ENCODE assay signal across 30 mouse cellular contexts in the genomic region with DNA sequence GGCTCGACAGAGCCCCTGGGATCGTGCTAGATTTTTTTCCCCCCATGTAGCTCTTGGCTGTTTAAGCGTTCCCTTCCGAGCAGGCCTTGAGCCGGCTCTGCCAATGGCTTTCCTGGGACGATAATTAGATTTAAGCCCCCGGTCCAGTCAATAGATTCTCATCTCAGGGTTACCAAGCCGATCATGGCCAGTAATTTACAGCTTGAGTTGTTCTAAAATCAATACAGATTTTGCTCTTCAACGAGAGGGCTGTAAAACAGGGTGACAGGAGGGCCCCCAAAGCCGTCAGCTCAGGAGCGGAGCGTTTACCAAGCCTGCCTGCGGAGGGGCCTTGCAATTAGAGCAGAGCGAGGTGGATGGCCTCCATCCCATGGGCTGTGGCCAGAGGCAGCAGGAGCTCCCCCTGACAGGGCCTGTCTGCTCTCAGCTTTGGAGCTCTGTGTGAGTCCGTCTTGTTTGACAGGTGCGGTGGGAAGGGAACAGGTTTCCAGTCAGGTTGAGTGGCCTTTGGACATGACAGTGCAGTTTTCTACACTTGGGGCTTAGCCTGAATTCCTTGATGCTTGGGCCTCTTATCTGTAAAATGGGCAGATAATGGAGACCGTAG. TPM values are rescaled to one million over a fixed set of nuclear protein-coding genes. Genes with fewer than 3 reads are reported as not detected.
DNase-seq lines count a peak whose midpoint lies in the region; ATAC-seq and TF ChIP-seq lines count a peak whose summit lies in the region.
"Had no signal": no experiment of that assay in that cellular context is flagged by ENCODE, and none has a peak within 500 bp of the region (broad histone marks: within the 10 kb centered on the region; RNA-seq: fewer than 3 reads in every experiment).

No protein-coding gene starts in this region.

- no peaks in the 10 kb centered on the region for H3K9me3 ChIP-seq in intestine, embryonic 16.5 days (ENCODE audit: control insufficient read depth, low read length)
- H3K9me3 ChIP-seq in intestine, postnatal 0 days (ENCODE audit: control insufficient read depth) = no peaks in the 10 kb centered on the region
- H3K9me3 ChIP-seq: embryonic facial prominence, embryonic 10.5 days; embryonic facial prominence, embryonic 15.5 days; forebrain, embryonic 12.5 days; heart, embryonic 10.5 days; heart, embryonic 15.5 days; liver, embryonic 12.5 days; megakaryocyte, embryonic 14.5 days; midbrain, embryonic 13.5 days had no signal

- H3K4me2 ChIP-seq in intestine, embryonic 16.5 days (ENCODE audit: low read depth, low read length) = no peak overlapping the region
- no peak overlapping the region for H3K4me2 ChIP-seq in intestine, postnatal 0 days (replicated peaks; ENCODE audit: low read depth)
- H3K4me2 ChIP-seq: embryonic facial prominence, embryonic 15.5 days; forebrain, embryonic 12.5 days; heart, embryonic 15.5 days; liver, embryonic 12.5 days; midbrain, embryonic 13.5 days had no signal

- no peaks in the 10 kb centered on the region for H3K36me3 ChIP-seq in intestine, embryonic 16.5 days (ENCODE audit: control insufficient read depth, insufficient read depth, low read length)
- H3K36me3 ChIP-seq in intestine, postnatal 0 days (ENCODE audit: control insufficient read depth, insufficient read depth) = no peaks in the 10 kb centered on the region
- H3K36me3 ChIP-seq: embryonic facial prominence, embryonic 10.5 days; embryonic facial prominence, embryonic 15.5 days; forebrain, embryonic 12.5 days; heart, embryonic 10.5 days; heart, embryonic 15.5 days; liver, embryonic 12.5 days; midbrain, embryonic 13.5 days had no signal

- WGBS in intestine, embryonic 16.5 days = 57% methylated on average over 17 of the region's 17 CpGs
- 40% methylated on average over 17 of the region's 17 CpGs for WGBS in intestine, postnatal 0 days

- ATAC-seq in intestine, embryonic 16.5 days = peak; percentile 21; the same call in 1 of the 2 replicates
- ATAC-seq in intestine, postnatal 0 days = no peak
- ATAC-seq: forebrain, postnatal 0 days; hindbrain, embryonic 16.5 days; liver, embryonic 12.5 days; liver, postnatal 0 days; midbrain, embryonic 13.5 days had no signal

- peak; percentile 63 for DNase-seq in cerebellum, adult 9-11 months
- peak; percentile 62 to 64 for DNase-seq in cerebellum, postnatal 25 days
- DNase-seq in kidney, adult 8-10 months = no peak
- no peak for DNase-seq in T-cell, adult 2 months (ENCODE audit: low spot score)
- DNase-seq: adrenal gland, postnatal 10 days; B cell, adult 2 months; forebrain, postnatal 0 days; gastrocnemius, postnatal 10 days; kidney, adult 9 months; kidney, postnatal 10 days; layer of hippocampus, postnatal 36 days; left cerebral cortex, postnatal 4 days; liver, postnatal 0 days; lung, postnatal 36 days had no signal

- H3K4me3 ChIP-seq in intestine, embryonic 16.5 days (ENCODE audit: low read length) = no peak overlapping the region
- H3K4me3 ChIP-seq in intestine, postnatal 0 days (ENCODE audit: low read depth, low read length) = no peak overlapping the region
- H3K4me3 ChIP-seq: embryonic facial prominence, embryonic 10.5 days; embryonic facial prominence, embryonic 15.5 days; forebrain, embryonic 12.5 days; heart, embryonic 10.5 days; heart, embryonic 15.5 days; liver, embryonic 12.5 days; megakaryocyte, embryonic 14.5 days; midbrain, embryonic 13.5 days had no signal

- H3K9ac ChIP-seq in intestine, embryonic 16.5 days (ENCODE audit: low read depth, low read length) = no peak overlapping the region
- H3K9ac ChIP-seq in intestine, postnatal 0 days (ENCODE audit: low read depth, low read length) = no peak overlapping the region
- H3K9ac ChIP-seq: embryonic facial prominence, embryonic 15.5 days; forebrain, embryonic 12.5 days; forebrain, postnatal 0 days; heart, embryonic 15.5 days; liver, embryonic 12.5 days; liver, postnatal 0 days; midbrain, embryonic 13.5 days had no signal

- no peak for TF ChIP-seq CTCF in intestine, postnatal 0 days (IDR thresholded peaks at IDR 0.05; ENCODE audit: low read depth)

- no peaks in the 10 kb centered on the region for H3K4me1 ChIP-seq in intestine, embryonic 16.5 days (ENCODE audit: control insufficient read depth, insufficient read depth, low read length)
- no peaks in the 10 kb centered on the region for H3K4me1 ChIP-seq in intestine, postnatal 0 days (replicated peaks; ENCODE audit: control insufficient read depth, insufficient read depth, low read length)
- H3K4me1 ChIP-seq: heart, embryonic 15.5 days; liver, embryonic 12.5 days had no signal

- H3K27me3 ChIP-seq in intestine, embryonic 16.5 days (replicated peaks; ENCODE audit: control insufficient read depth, insufficient read depth, low read length) = no peaks in the 10 kb centered on the region; the same call in 1 of the 2 replicates
- 0 out of 2 replicates have a peak, but pooled peaks cover 3% of the 10 kb centered on the region for H3K27me3 ChIP-seq in intestine, postnatal 0 days (replicated peaks; ENCODE audit: control insufficient read depth, insufficient read depth, low read length)

- H3K27ac ChIP-seq in intestine, embryonic 16.5 days (ENCODE audit: low read length) = no peak overlapping the region
- no peak overlapping the region for H3K27ac ChIP-seq in intestine, postnatal 0 days (ENCODE audit: low read depth, low read length)
- H3K27ac ChIP-seq: embryonic facial prominence, embryonic 10.5 days; embryonic facial prominence, embryonic 15.5 days; forebrain, embryonic 12.5 days; heart, embryonic 10.5 days; heart, embryonic 15.5 days; liver, embryonic 12.5 days; midbrain, embryonic 13.5 days had no signal

RNA-seq across cellular contexts. Expression of gene Aym1, which starts 12.3 kb away (rescaled TPM):
- not detected in 2 replicates for polyA plus RNA-seq in intestine, embryonic 16.5 days (2015; fragmentation: Nextera tagmentation; extraction: Ambion mirVana)
- not detected in 2 replicates for polyA plus RNA-seq in intestine, postnatal 0 days (2015; fragmentation: Nextera tagmentation; extraction: Ambion mirVana)
- polyA plus RNA-seq: embryonic facial prominence, embryonic 10.5 days; embryonic facial prominence, embryonic 15.5 days; forebrain, embryonic 12.5 days; forebrain, postnatal 0 days; heart, embryonic 10.5 days; heart, embryonic 15.5 days; hindbrain, embryonic 11.5 days; hindbrain, embryonic 16.5 days; intestine, embryonic 14.5 days; large intestine, adult 2 months; limb, embryonic 14.5 days; liver, embryonic 12.5 days; liver, postnatal 0 days; lung, embryonic 16.5 days; midbrain, embryonic 13.5 days had no signal

RNA-seq across cellular contexts. Expression of gene Sgsm1, which starts 58.8 kb away (rescaled TPM):
- polyA plus RNA-seq in intestine, embryonic 16.5 days (2015; fragmentation: Nextera tagmentation; extraction: Ambion mirVana) = 10.3 and 11.1 TPM in 2 replicates
- 4.0 TPM in 2 replicates for polyA plus RNA-seq in intestine, postnatal 0 days (2015; fragmentation: Nextera tagmentation; extraction: Ambion mirVana)

Comparison
In these comparisons a context has a peak if more than half of its experiments do, and no peak if none do; other contexts are left out.
1. DNase-seq: peak in cerebellum, adult 9-11 months (single experiment) and cerebellum, postnatal 25 days (2 of 2); none in kidney, adult 8-10 months (0 of 2) and T-cell, adult 2 months (single experiment).